Mouse (Mus musculus): ENCODE data around the gene Flnb.

- no peak for TF ChIP-seq CTCF (IDR thresholded peaks at IDR 0.05; ENCODE audit: borderline replicate concordance, extremely low read depth, insufficient read depth, insufficient read length)
- no peak for TF ChIP-seq POLR2A (IDR thresholded peaks at IDR 0.05; ENCODE audit: borderline replicate concordance, extremely low read depth, insufficient read depth, insufficient read length, poor library complexity, severe bottlenecking)
These were observed 37.7 kb downstream of the Flnb start for GRCm38 (mm10) chr14:7855501-7855900.
